Mouse (Mus musculus) limb, embryonic 14.5 days (tissue): Measurements from ENCODE around the gene Noct. TPM values are rescaled to one million over a fixed set of nuclear protein-coding genes. Genes with fewer than 3 reads are reported as not detected.
A peak's percentile ranks its signal among the peaks of the same experiment; 100 is the strongest.

ENCODE experiments used
- ATAC-seq: fragments of 200-750 bp; cut with Nextera tagmentation; 2 replicates; pipeline ENCODE4 v1.8.0; 2017; ENCODE audit warnings: low read depth, moderate number of reproducible peaks, moderate TSS enrichment; ENCODE audit not compliant: low FRiP score
- DNase-seq: peaks from one replicate; pipeline ENCODE4 v3.0.0-alpha.2; 2015; ENCODE audit warnings: low spot score
- H3K27ac ChIP-seq: fragments of 300-500 bp; sonication (generic); replicated peaks from 2 replicates; pipeline ENCODE4 v1.5.1; 2014; ENCODE audit warnings: low read depth, mild to moderate bottlenecking, low read length, moderate library complexity, mixed read lengths
- H3K27me3 ChIP-seq: fragments of 300-500 bp; sonication (generic); 2 replicates; pipeline ENCODE4 v1.6.1; 2014; ENCODE audit warnings: low read length, mixed read lengths; ENCODE audit not compliant: control insufficient read depth, insufficient read depth
- H3K36me3 ChIP-seq: fragments of 300-500 bp; sonication (generic); 2 replicates; pipeline ENCODE4 v1.6.1; 2014; ENCODE audit warnings: mild to moderate bottlenecking, low read length, moderate library complexity, mixed read lengths; ENCODE audit not compliant: control insufficient read depth, insufficient read depth
- H3K4me1 ChIP-seq: fragments of 300-500 bp; sonication (generic); 2 replicates; pipeline ENCODE4 v1.6.1; 2014; ENCODE audit warnings: antibody characterized with exemption, low read length, mixed read lengths; ENCODE audit not compliant: control insufficient read depth, insufficient read depth
- H3K4me2 ChIP-seq: fragments of 300-500 bp; sonication (generic); replicated peaks from 2 replicates; pipeline ENCODE4 v1.6.1; 2014; ENCODE audit warnings: low read depth, mild to moderate bottlenecking, low read length, moderate library complexity; ENCODE audit not compliant: severe bottlenecking
- H3K4me3 ChIP-seq: fragments of 300-500 bp; sonication (generic); replicated peaks from 2 replicates; pipeline ENCODE4 v1.5.1; 2014; ENCODE audit warnings: low read length
- H3K9ac ChIP-seq: fragments of 300-500 bp; sonication (generic); 2 replicates; pipeline ENCODE4 v1.6.1; 2014; ENCODE audit warnings: mild to moderate bottlenecking, low read depth, low read length, moderate library complexity; ENCODE audit not compliant: severe bottlenecking
- H3K9me3 ChIP-seq: fragments of 300-500 bp; sonication (generic); 2 replicates; pipeline ENCODE4 v1.6.1; 2016; ENCODE audit warnings: low read length; ENCODE audit not compliant: control insufficient read depth
- POLR2A ChIP-seq: fragments of 200-500 bp; IDR thresholded peaks from 2 replicates; pipeline ENCODE4 v1.8.0; 2012; ENCODE audit warnings: inconsistent platforms, mild to moderate bottlenecking, moderate library complexity, borderline replicate concordance; ENCODE audit not compliant: insufficient read depth, insufficient read length; ENCODE audit errors: extremely low read depth
- WGBS: fragments of 180-500 bp; shearing (Covaris S2); extraction: QIAGEN DNeasy Blood & Tissue Kit; methylation state at CpG from one replicate; pipeline ENCODE4 v1.1.7; 2014; 5-methylcytosine and 5-hydroxymethylcytosine counted together
- polyA plus RNA-seq, 2 experiments: library from polyadenylated mRNA; depleted of rRNA in 1 of 2; stranded (reverse) in 1 of 2; unstranded in 1 of 2; fragments of >200 nt; fragmentation: Nextera tagmentation in 1 of 2; extraction: Ambion mirVana in 1 of 2; gene quantifications; 2 replicates each; pipeline versions ENCODE4 v1.2.1 to v1.2.3; 2012 to 2014

Gene Noct
- polyA plus RNA-seq, 2 experiments, result 10.0 to 18.0 TPM

DNA sequence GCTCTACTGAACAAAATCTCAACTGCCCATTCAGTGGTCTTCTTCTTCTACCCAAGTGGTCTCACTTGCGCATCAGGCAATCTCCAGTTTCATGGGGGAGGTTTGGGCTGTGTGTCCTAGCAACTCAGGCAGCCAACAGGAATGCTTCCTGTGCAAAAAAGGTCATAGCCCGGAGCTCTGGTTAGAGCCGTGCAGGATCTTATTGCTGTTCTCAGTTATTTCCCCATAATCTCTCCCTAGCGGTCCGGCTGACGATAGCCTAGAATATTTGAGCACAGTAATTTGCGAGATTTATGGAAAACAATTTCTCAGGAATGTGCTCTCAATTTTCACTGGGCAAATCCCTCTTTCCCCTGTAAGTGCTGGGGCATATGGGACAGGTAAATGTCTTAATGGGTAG lies 17.7 kb upstream of the Noct start:
- 19% methylated on average over 7 of the region's 7 CpGs for WGBS
- H3K4me3 ChIP-seq, result no peak overlapping the region
- ATAC-seq, result peak; percentile 82

GRCm38 (mm10) chr3:51208633-51209032 lies 15.6 kb upstream of the Noct start:
- H3K4me2 ChIP-seq, result no peak overlapping the region
- no peak for TF ChIP-seq POLR2A
- H3K9me3 ChIP-seq, result no peaks in the 10 kb centered on the region
- H3K4me3 ChIP-seq, result no peak overlapping the region
- H3K9ac ChIP-seq, result no peak overlapping the region
- no peaks in the 10 kb centered on the region for H3K36me3 ChIP-seq
- no peak for ATAC-seq
- H3K27me3 ChIP-seq, result no peaks in the 10 kb centered on the region
- H3K4me1 ChIP-seq, result 0 out of 2 replicates have a peak, but pooled peaks cover 5% of the 10 kb centered on the region
- no peak for DNase-seq
- H3K27ac ChIP-seq, result no peak overlapping the region
- WGBS, result 59% methylated on average over 5 of the region's 5 CpGs

More for the DNA sequence above, 17.7 kb upstream of the Noct start:
- Histone ChIP-seq H3K27me3 (no peaks in the 10 kb centered on the region), H3K9me3 (no peaks in the 10 kb centered on the region), H3K4me1 (0 out of 2 replicates have a peak, but pooled peaks cover 8% of the 10 kb centered on the region), H3K27ac (no peak overlapping the region), H3K9ac (no peak overlapping the region), H3K36me3 (no peaks in the 10 kb centered on the region), H3K4me2 (no peak overlapping the region)
- no peak for TF ChIP-seq POLR2A
- DNase-seq, result peak; percentile 61

DNA sequence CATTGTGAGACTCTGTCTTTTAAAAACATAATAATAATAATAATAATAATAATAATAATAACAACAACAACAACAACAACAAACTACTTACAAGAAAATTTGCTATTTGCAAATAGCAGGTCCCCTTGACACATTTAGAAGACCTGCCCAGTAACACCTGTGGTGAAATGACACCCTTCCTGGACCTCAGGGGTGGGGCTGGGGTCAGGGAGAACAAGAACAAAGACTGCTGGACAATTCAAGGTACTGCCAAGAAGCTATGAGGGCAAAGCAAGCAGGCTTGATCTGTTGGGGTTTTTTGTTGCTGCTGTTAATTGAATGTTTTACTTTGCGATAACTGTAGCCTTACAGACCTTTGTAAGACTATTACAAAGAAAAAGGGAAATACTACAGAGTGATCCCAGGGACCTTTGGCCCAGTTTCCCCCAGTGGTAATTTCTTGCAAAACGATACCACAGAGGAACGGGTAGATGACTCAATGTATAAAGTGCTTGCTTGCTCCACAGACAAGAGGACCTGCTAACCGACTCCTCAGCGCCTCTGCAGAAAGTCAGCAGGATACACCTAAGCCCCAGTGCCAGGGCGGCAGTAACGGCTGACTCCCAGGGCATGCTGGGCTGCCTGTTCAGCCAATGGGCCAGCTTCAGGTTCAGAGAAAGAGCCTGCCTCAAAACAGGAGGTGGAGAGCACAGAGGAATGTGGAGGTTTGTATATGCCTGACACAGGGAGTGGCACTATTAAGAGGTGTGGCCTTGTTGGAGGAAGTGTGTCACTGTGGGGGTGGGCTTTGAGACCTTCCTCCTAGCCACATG lies 14.5 kb upstream of the Noct start:
- Histone ChIP-seq H3K27me3 (no peaks in the 10 kb centered on the region), H3K27ac (no peak overlapping the region), H3K9me3 (no peaks in the 10 kb centered on the region), H3K4me3 (no peak overlapping the region), H3K9ac (no peak overlapping the region), H3K36me3 (no peaks in the 10 kb centered on the region), H3K4me1 (0 out of 2 replicates have a peak, but pooled peaks cover 5% of the 10 kb centered on the region), H3K4me2 (no peak overlapping the region)
- no peak for TF ChIP-seq POLR2A
- DNase-seq (no peak), ATAC-seq (no peak)
- whole genome bisulfite sequencing, result 87% methylated on average over 7 of the region's 7 CpGs

DNA sequence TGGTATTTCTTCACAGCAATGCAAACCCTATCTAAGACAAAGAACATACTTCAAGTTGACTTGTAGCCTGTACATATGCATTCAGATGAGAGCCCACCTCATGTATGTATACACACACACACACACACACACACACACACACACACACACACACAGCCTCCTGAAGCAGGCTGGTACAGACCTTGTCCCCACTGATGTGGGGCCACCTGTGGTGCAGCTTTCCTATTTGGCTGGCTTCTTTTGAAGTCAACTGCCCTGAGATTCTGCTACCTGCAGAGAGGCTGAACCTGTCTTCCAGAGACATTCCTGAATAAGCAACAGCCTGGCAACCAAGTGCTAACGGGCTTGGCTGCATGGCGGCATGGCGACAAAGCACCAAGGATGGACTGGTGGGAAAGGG lies 13.8 kb upstream of the Noct start:
- Histone ChIP-seq H3K27me3 (no peaks in the 10 kb centered on the region), H3K4me2 (no peak overlapping the region)
- WGBS, result 96% methylated on average over 3 of the region's 3 CpGs

DNA sequence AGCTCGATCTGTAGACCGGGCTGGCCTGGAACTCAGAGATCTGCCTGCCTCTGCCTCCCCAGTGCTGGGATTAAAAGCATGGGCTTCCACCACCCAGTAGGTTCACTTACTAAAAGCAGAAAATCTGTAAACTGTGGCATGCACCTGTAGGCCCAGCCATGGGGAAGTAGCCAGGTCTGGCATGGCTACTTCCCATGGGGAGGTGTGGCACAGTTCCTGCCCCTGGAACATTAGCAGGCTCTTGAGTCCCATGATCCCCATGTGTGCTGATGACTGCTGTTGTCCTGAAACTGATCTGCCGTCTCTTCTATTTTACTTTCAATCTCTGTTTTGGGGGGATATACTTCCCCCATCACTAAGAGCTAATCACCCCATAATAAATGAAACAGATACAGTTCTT lies 11.1 kb upstream of the Noct start:
- ATAC-seq (no peak), DNase-seq (no peak)
- Histone ChIP-seq H3K27me3 (no peaks in the 10 kb centered on the region), H3K27ac (no peak overlapping the region), H3K36me3 (no peaks in the 10 kb centered on the region), H3K4me2 (no peak overlapping the region), H3K9me3 (no peaks in the 10 kb centered on the region), H3K4me1 (no peaks in the 10 kb centered on the region), H3K9ac (no peak overlapping the region), H3K4me3 (no peak overlapping the region)
- TF ChIP-seq POLR2A, result no peak
- 98% methylated on average over 3 of the region's 3 CpGs for WGBS

More for the DNA sequence above, 13.8 kb upstream of the Noct start:
- Histone ChIP-seq H3K36me3 (no peaks in the 10 kb centered on the region), H3K27ac (no peak overlapping the region), H3K4me1 (0 out of 2 replicates have a peak, but pooled peaks cover 5% of the 10 kb centered on the region), H3K9me3 (no peaks in the 10 kb centered on the region), H3K4me3 (no peak overlapping the region), H3K9ac (no peak overlapping the region)
- no peak for DNase-seq
- no peak for TF ChIP-seq POLR2A
- no peak for ATAC-seq
